8 mouse cellular contexts compared by ENCODE assay signal in genomic region chr19:47882151-47882881, GRCm38 (mm10). TPM values are rescaled to one million over a fixed set of nuclear protein-coding genes. Genes with fewer than 3 reads are reported as not detected.
DNase-seq lines count a peak whose midpoint lies in the region; ATAC-seq and TF ChIP-seq lines count a peak whose summit lies in the region.

No protein-coding gene starts in this region.

- peak; percentile 87 for TF ChIP-seq CTCF in G1E (IDR thresholded peaks at IDR 0.05; ENCODE audit: low read depth, low read length)

- DNase-seq in G1E (ENCODE audit: low spot score): peak; percentile 36
- peak; percentile 97 for DNase-seq in hindbrain, embryonic 11.5 days (ENCODE audit: low spot score)
- DNase-seq in layer of hippocampus, adult 9-10 months (ENCODE audit: low spot score): peak; percentile 43
- DNase-seq in lung, postnatal 10 days: peak; percentile 86
- DNase-seq in retina, adult 2 months (ENCODE audit: low read depth, low spot score): peak; percentile 78
- peak; percentile 87 for DNase-seq in thymus, postnatal 14 days

- H3K4me1 ChIP-seq in G1E (ENCODE audit: insufficient read depth, low read depth, low read length): no peaks in the 10 kb centered on the region
- peaks cover 2% of the 10 kb centered on the region; the same call in 1 of the 2 replicates for H3K4me1 ChIP-seq in forebrain, embryonic 15.5 days
- H3K4me1 ChIP-seq in hindbrain, embryonic 11.5 days (replicated peaks; ENCODE audit: control insufficient read depth, insufficient read depth, low read length): no peaks in the 10 kb centered on the region

- H3K27me3 ChIP-seq in G1E (ENCODE audit: insufficient read depth, low read length): 0 out of 2 replicates have a peak, but pooled peaks cover 3% of the 10 kb centered on the region
- H3K27me3 ChIP-seq in forebrain, embryonic 15.5 days: no peaks in the 10 kb centered on the region
- H3K27me3 ChIP-seq in hindbrain, embryonic 11.5 days (ENCODE audit: control insufficient read depth, insufficient read depth, low read length): no peaks in the 10 kb centered on the region

- 24% methylated on average over 11 of the region's 11 CpGs for WGBS in forebrain, embryonic 15.5 days
- 28% methylated on average over 11 of the region's 11 CpGs for WGBS in hindbrain, embryonic 11.5 days

- no peak overlapping the region for H3K4me2 ChIP-seq in forebrain, embryonic 15.5 days (replicated peaks)
- H3K4me2 ChIP-seq in hindbrain, embryonic 11.5 days (replicated peaks; ENCODE audit: low read depth, low read length): no peak overlapping the region

- H3K36me3 ChIP-seq in G1E (replicated peaks): no peaks in the 10 kb centered on the region
- no peaks in the 10 kb centered on the region for H3K36me3 ChIP-seq in forebrain, embryonic 15.5 days
- H3K36me3 ChIP-seq in hindbrain, embryonic 11.5 days (ENCODE audit: control insufficient read depth, insufficient read depth, low read length): no peaks in the 10 kb centered on the region

- no peak overlapping the region for H3K27ac ChIP-seq in forebrain, embryonic 15.5 days (replicated peaks)
- H3K27ac ChIP-seq in hindbrain, embryonic 11.5 days (ENCODE audit: low read depth, low read length): no peak overlapping the region

- H3K9me3 ChIP-seq in G1E (replicated peaks): peaks cover 25% of the 10 kb centered on the region
- H3K9me3 ChIP-seq in forebrain, embryonic 15.5 days: no peaks in the 10 kb centered on the region
- H3K9me3 ChIP-seq in hindbrain, embryonic 11.5 days (ENCODE audit: control insufficient read depth, low read length): no peaks in the 10 kb centered on the region

- H3K9ac ChIP-seq in forebrain, embryonic 15.5 days (replicated peaks): no peak overlapping the region
- H3K9ac ChIP-seq in hindbrain, embryonic 11.5 days (ENCODE audit: low read depth, low read length): no peak overlapping the region

- ATAC-seq in G1E (ENCODE audit: extremely low read depth, insufficient number of reproducible peaks, low FRiP score, poor library complexity, severe bottlenecking): peak; percentile 60; the same call in 1 of the 2 replicates
- ATAC-seq in cerebellum, adult (ENCODE audit: insufficient number of reproducible peaks, low FRiP score, low TSS enrichment): peak; percentile 66
- ATAC-seq in forebrain, embryonic 15.5 days (replicated peaks): peak; percentile 81
- peak; percentile 76 for ATAC-seq in hindbrain, embryonic 11.5 days (ENCODE audit: low FRiP score)

- no peak overlapping the region for H3K4me3 ChIP-seq in G1E (ENCODE audit: low read depth, low read length)
- no peak overlapping the region for H3K4me3 ChIP-seq in forebrain, embryonic 15.5 days
- no peak overlapping the region for H3K4me3 ChIP-seq in hindbrain, embryonic 11.5 days (ENCODE audit: low read depth, low read length)

RNA-seq across cellular contexts. Expression of gene Gsto2, which starts 17.0 kb away (rescaled TPM):
- total RNA-seq in G1E (2014; fragmentation: Nextera tagmentation) (2.6 and 4.7 TPM in 2 replicates), G1E (2017) (0.58 and 0.76 TPM in 2 replicates)
- polyA plus RNA-seq in G1E (2012): 0.11 TPM in 1 of 2 replicates, not detected in the other
- 0.86 and 1.3 TPM in 2 replicates for polyA plus RNA-seq in forebrain, embryonic 15.5 days (2015; fragmentation: Nextera tagmentation; extraction: Ambion mirVana)
- polyA plus RNA-seq in hindbrain, embryonic 11.5 days (2014; fragmentation: Nextera tagmentation; extraction: Ambion mirVana): 0.77 and 1.4 TPM in 2 replicates

RNA-seq across cellular contexts. Expression of gene Gsto1, which starts 27.5 kb away (rescaled TPM):
- total RNA-seq in G1E (2014; fragmentation: Nextera tagmentation) (33.8 and 39.2 TPM in 2 replicates), G1E (2017) (29.1 and 35.0 TPM in 2 replicates)
- polyA plus RNA-seq in G1E (2012): 45.1 and 62.6 TPM in 2 replicates
- polyA plus RNA-seq in forebrain, embryonic 15.5 days (2015; fragmentation: Nextera tagmentation; extraction: Ambion mirVana): 98.9 and 110 TPM in 2 replicates
- 105 and 116 TPM in 2 replicates for polyA plus RNA-seq in hindbrain, embryonic 11.5 days (2014; fragmentation: Nextera tagmentation; extraction: Ambion mirVana)

RNA-seq across cellular contexts. Expression of gene Cfap43, which starts 36.8 kb away (rescaled TPM):
- total RNA-seq in G1E (2014; fragmentation: Nextera tagmentation) (not detected in 2 replicates), G1E (2017) (0.05 and 0.06 TPM in 2 replicates)
- not detected in 2 replicates for polyA plus RNA-seq in G1E (2012)
- 0.82 and 2.6 TPM in 2 replicates for polyA plus RNA-seq in forebrain, embryonic 15.5 days (2015; fragmentation: Nextera tagmentation; extraction: Ambion mirVana)
- polyA plus RNA-seq in hindbrain, embryonic 11.5 days (2014; fragmentation: Nextera tagmentation; extraction: Ambion mirVana): 0.54 and 2.1 TPM in 2 replicates

RNA-seq across cellular contexts. Expression of gene Itprip, which starts 36.8 kb away (rescaled TPM):
- total RNA-seq in G1E (2014; fragmentation: Nextera tagmentation) (1.5 and 3.4 TPM in 2 replicates), G1E (2017) (3.4 and 3.5 TPM in 2 replicates)
- polyA plus RNA-seq in G1E (2012): 2.4 and 3.5 TPM in 2 replicates
- 7.7 and 8.6 TPM in 2 replicates for polyA plus RNA-seq in forebrain, embryonic 15.5 days (2015; fragmentation: Nextera tagmentation; extraction: Ambion mirVana)
- polyA plus RNA-seq in hindbrain, embryonic 11.5 days (2014; fragmentation: Nextera tagmentation; extraction: Ambion mirVana): 10.0 and 12.2 TPM in 2 replicates

RNA-seq across cellular contexts. Expression of gene Cfap58, which starts 55.2 kb away (rescaled TPM):
- not detected in 2 replicates for total RNA-seq in G1E (2014; fragmentation: Nextera tagmentation)
- not detected in 2 replicates for total RNA-seq in G1E (2017)
- polyA plus RNA-seq in G1E (2012): not detected in 2 replicates
- 0.32 and 0.37 TPM in 2 replicates for polyA plus RNA-seq in forebrain, embryonic 15.5 days (2015; fragmentation: Nextera tagmentation; extraction: Ambion mirVana)
- 0.36 and 0.37 TPM in 2 replicates for polyA plus RNA-seq in hindbrain, embryonic 11.5 days (2014; fragmentation: Nextera tagmentation; extraction: Ambion mirVana)

Comparison
In these comparisons a context has a peak if more than half of its experiments do, and no peak if none do; other contexts are left out.
1. DNase-seq: peak in every context shown above with its lines; median percentile 97 in hindbrain, embryonic 11.5 days; 87 in thymus, postnatal 14 days; 86 in lung, postnatal 10 days; 78 in retina, adult 2 months; 43 in layer of hippocampus, adult 9-10 months; 36 in G1E.